Comparison of ENCODE assay signal across 8 mouse cellular contexts in the genomic region with DNA sequence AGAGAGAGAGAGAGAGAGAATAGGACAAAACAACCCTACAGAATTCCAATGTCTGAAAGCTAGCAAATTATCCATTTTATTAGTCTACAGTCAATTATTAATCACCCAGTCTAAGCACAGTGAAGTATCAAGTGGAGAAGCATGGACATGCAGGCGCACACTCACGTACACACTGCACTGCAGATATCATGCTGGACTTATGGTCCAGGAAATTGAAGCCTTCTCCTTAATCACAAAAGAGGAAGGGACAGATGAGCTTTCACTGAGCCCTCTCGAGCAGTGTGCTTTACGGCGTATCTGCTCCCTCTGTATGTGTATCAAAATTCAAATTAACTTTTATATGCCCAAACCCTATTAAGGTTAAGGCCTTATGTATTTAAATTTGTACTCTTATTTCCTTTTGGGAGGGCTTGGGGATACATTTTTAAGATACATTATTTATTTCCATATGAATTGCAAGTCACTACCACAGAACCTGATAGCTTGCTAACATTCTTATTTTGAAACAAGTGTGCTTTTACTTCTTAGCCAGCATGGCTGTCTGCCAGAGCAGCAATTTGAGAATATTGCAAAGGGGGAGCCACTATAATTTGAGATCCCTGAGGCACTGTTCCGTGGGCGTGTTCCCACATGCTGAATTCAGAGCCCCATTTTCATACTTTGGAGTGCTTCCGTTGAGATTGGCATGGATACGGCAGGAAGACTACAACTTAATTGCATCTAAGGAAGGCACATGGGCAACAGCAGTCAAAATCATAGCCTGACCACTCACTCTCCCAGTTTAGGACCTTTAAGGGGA.
DNase-seq lines count a peak whose midpoint lies in the region; ATAC-seq and TF ChIP-seq lines count a peak whose summit lies in the region.

No protein-coding gene starts in this region.

- H3K9me3 ChIP-seq in embryonic facial prominence, embryonic 12.5 days, result no peaks in the 10 kb centered on the region
- no peaks in the 10 kb centered on the region for H3K9me3 ChIP-seq in kidney, embryonic 14.5 days (ENCODE audit: control insufficient read depth, low read length)
- no peaks in the 10 kb centered on the region for H3K9me3 ChIP-seq in heart, embryonic 10.5 days

- no peaks in the 10 kb centered on the region for H3K36me3 ChIP-seq in embryonic facial prominence, embryonic 12.5 days
- no peaks in the 10 kb centered on the region for H3K36me3 ChIP-seq in kidney, embryonic 14.5 days (ENCODE audit: control insufficient read depth, insufficient read depth, low read length)
- 0 out of 2 replicates have a peak, but pooled peaks cover 2% of the 10 kb centered on the region for H3K36me3 ChIP-seq in heart, embryonic 10.5 days

- TF ChIP-seq CTCF in cerebellum, adult 2 months (IDR thresholded peaks at IDR 0.05; ENCODE audit: borderline replicate concordance, insufficient read depth, low read depth, low read length), result no peak

- no peak overlapping the region for H3K4me2 ChIP-seq in embryonic facial prominence, embryonic 12.5 days (replicated peaks)
- no peak overlapping the region for H3K4me2 ChIP-seq in kidney, embryonic 14.5 days (replicated peaks; ENCODE audit: low read depth, low read length)

- no peaks in the 10 kb centered on the region for H3K27me3 ChIP-seq in embryonic facial prominence, embryonic 12.5 days
- H3K27me3 ChIP-seq in kidney, embryonic 14.5 days (ENCODE audit: control insufficient read depth, insufficient read depth, low read length), result no peaks in the 10 kb centered on the region
- H3K27me3 ChIP-seq in cerebellum, adult 2 months (ENCODE audit: control insufficient read depth, insufficient read depth, low read length), result no peaks in the 10 kb centered on the region
- no peaks in the 10 kb centered on the region for H3K27me3 ChIP-seq in heart, embryonic 10.5 days (ENCODE audit: insufficient read depth, poor library complexity, severe bottlenecking)

- H3K27ac ChIP-seq in embryonic facial prominence, embryonic 12.5 days, result peak overlapping the region; percentile 24; the same call in 1 of the 2 replicates
- H3K27ac ChIP-seq in kidney, embryonic 14.5 days (ENCODE audit: low read depth, low read length), result no peak overlapping the region
- H3K27ac ChIP-seq in cerebellum, adult 2 months (ENCODE audit: insufficient read depth, low read length), result no peak overlapping the region
- no peak overlapping the region for H3K27ac ChIP-seq in heart, embryonic 10.5 days

- no peak for TF ChIP-seq POLR2A in cerebellum, adult 2 months (IDR thresholded peaks at IDR 0.05; ENCODE audit: borderline replicate concordance, insufficient read depth, low read length)

- 42% methylated on average over 9 of the region's 9 CpGs for WGBS in embryonic facial prominence, embryonic 12.5 days
- WGBS in kidney, embryonic 14.5 days, result 40% methylated on average over 9 of the region's 9 CpGs
- 64% methylated on average over 9 of the region's 9 CpGs for WGBS in cerebellum, adult 2 months
- 82% methylated on average over 9 of the region's 9 CpGs for WGBS in heart, embryonic 10.5 days

- no peak overlapping the region for H3K9ac ChIP-seq in embryonic facial prominence, embryonic 12.5 days
- no peak overlapping the region for H3K9ac ChIP-seq in kidney, embryonic 14.5 days (ENCODE audit: low read depth, low read length)

- no peak overlapping the region for H3K4me3 ChIP-seq in embryonic facial prominence, embryonic 12.5 days
- H3K4me3 ChIP-seq in kidney, embryonic 14.5 days (ENCODE audit: low read length), result no peak overlapping the region
- H3K4me3 ChIP-seq in cerebellum, adult 2 months (replicated peaks; ENCODE audit: insufficient read depth, low read depth, low read length), result no peak overlapping the region
- H3K4me3 ChIP-seq in heart, embryonic 10.5 days, result no peak overlapping the region

- H3K4me1 ChIP-seq in embryonic facial prominence, embryonic 12.5 days, result 0 out of 2 replicates have a peak, but pooled peaks cover 5% of the 10 kb centered on the region
- no peaks in the 10 kb centered on the region for H3K4me1 ChIP-seq in kidney, embryonic 14.5 days (ENCODE audit: control insufficient read depth, insufficient read depth, low read length)
- H3K4me1 ChIP-seq in cerebellum, adult 2 months (ENCODE audit: control insufficient read depth, insufficient read depth, low read length), result no peaks in the 10 kb centered on the region
- H3K4me1 ChIP-seq in heart, embryonic 10.5 days, result no peaks in the 10 kb centered on the region; the same call in 1 of the 2 replicates

- ATAC-seq in embryonic facial prominence, embryonic 12.5 days (ENCODE audit: insufficient number of reproducible peaks, insufficient read depth, low FRiP score, low TSS enrichment), result peak; percentile 74; the same call in 1 of the 2 replicates
- peak; percentile 62; the same call in 1 of the 2 replicates for ATAC-seq in kidney, embryonic 14.5 days (ENCODE audit: low FRiP score, low TSS enrichment)

- peak; percentile 12 for DNase-seq in 416B (ENCODE audit: low read depth)
- peak; percentile 46 to 67 for DNase-seq in left cerebral cortex, postnatal 10 days (ENCODE audit: extremely low spot score in 1 of 2, low spot score in 2 of 2)
- no peak for DNase-seq in cerebellum, adult 2 months
- DNase-seq in adrenal gland, adult (ENCODE audit: inconsistent age in 2 of 2, low spot score in 1 of 2), result no peak
- no peak for DNase-seq in heart, embryonic 10.5 days (ENCODE audit: low spot score)
- DNase-seq in heart, postnatal 25 days (ENCODE audit: low spot score), result no peak

- intact Hi-C loops in left cerebral cortex, postnatal 10 days (cut with DNase I), result no loop called here
- intact Hi-C loops in heart, postnatal 25 days (cut with DNase I), result no loop called here

Comparison
In these comparisons a context has a peak if more than half of its experiments do, and no peak if none do; other contexts are left out.
1. DNase-seq: peak in 416B (single experiment) and left cerebral cortex, postnatal 10 days (2 of 2); none in cerebellum, adult 2 months (0 of 2), adrenal gland, adult (0 of 2), heart, embryonic 10.5 days (single experiment) and heart, postnatal 25 days (single experiment).